Mouse (Mus musculus) 3T3-L1 (cell line): ENCODE measurements around the gene Tmem251.

Source experiments
- DNase-seq: peaks from one replicate; pipeline ENCODE4 v3.0.0-alpha.2; 2015; ENCODE audit warnings: low read depth, low spot score

Tmem251 gene

DNA sequence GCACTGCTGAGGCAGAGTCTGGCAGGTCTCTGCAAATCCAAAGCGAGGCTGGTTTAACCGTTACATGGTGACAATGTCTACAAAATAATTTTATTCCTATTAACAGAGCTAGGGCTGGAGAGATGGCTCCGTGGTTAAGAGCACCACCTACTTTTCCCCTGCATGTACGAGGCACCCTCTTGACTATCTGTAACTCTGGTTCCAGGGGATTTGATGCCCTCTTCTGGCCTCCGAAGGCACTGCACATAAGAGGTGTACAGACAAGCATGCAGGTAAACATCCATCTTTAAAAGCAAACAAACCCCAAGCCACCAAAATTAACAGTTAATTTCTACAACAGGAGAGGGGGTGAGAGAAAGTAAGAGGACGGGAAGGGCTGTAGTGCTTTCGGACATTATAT, 12.7 kb downstream of the Tmem251 start:
- DNase-seq, result peak; percentile 61

DNA sequence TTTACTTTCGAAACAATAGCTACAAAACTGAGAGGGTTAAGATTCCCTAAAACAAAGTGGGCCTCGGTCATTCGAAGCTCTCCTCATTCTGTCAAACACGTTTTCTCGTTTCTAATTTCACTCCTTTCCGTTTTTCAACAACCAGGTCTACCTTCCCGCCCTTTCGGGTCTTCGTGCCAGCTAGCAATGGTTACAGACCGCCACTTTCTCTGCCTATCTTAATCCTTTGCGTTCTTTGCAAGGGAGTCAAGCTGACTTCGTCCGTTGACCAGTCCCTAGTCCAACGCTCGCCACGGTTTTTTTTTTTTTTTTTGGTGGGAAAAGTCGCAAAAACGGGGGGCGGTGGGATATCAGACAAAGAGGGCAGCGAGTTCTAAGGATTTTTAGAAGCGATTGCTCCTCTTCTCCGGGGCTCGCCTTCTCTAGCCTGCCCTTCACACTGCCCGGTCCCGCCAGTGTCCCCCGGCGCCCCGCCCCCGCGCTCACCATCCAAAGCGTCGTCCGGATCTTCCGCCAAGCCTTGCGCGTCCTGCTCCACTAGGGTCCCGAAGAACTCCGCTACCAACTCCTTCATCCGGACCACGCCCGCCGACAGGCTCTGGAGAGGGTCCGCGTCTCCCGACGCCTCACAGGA, 13.6 kb downstream of the Tmem251 start:
- peak; percentile 40 for DNase-seq

DNA sequence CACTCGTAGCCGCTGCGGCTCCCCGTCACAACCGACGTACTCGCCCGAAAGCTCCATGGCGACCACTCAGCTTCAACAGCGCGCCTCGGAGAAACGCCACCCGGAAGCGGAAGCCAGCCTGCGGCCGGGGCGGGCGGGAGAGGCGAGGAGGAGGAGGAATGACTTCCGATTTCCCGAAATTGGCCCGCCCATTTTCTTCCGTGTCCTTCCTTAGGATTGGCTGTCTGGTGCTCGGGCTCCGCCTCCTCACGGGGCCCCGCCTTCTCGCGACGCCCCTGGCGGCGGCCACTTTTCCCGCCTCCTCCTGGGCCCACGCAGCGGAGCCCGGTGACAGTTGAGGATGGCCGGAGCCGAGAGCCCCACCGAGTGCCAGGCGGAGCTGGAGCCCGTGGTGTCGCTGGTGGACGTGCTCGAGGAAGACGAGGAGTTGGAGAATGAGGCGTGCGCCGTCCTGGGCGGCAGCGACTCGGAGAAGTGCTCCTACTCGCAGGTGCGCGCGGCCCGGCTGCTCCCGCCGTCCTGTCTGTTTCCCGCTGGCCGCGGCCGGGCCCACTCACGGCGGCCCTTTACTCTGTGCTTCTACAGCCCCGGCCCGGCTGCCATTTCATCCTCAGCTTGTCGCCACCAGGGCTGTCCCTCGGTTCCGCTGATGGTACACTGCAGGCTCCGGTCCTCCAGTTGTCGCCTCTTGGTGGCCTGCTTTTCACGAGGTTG, 14.3 kb downstream of the Tmem251 start, which contains the start of the genes Gm28051, Gon7 and Ubr7:
TSS of gene Gm28051 (minus strand) at position 77 of the 714 bp plus-strand sequence.
TSS of gene Gon7 (minus strand) at position 115 of the 714 bp plus-strand sequence.
TSS of gene Ubr7 (plus strand) at position 279 of the 714 bp plus-strand sequence.
- peak; percentile 97 for DNase-seq

DNA sequence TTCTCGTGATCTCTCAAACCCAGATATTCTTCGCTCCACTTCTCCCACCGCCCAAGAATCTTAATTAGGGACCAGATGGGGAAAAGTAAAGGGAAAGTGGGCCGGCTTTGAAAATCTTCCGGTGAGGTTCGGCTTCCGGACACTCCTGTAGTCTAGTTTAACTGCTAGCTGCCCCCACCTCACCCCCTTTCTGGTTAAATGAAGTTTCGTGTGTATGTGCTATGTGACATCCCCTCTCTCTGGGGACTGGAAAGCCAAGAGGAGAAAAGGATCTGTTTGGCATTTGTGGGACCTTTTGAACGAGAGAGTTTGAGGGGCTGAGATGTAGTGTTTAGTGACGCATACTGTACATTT, 14.8 kb downstream of the Tmem251 start, which contains the start of gene Gm20604:
TSS of gene Gm20604 (minus strand) at position 270 of the 354 bp plus-strand sequence.
- peak; percentile 20 for DNase-seq

DNA sequence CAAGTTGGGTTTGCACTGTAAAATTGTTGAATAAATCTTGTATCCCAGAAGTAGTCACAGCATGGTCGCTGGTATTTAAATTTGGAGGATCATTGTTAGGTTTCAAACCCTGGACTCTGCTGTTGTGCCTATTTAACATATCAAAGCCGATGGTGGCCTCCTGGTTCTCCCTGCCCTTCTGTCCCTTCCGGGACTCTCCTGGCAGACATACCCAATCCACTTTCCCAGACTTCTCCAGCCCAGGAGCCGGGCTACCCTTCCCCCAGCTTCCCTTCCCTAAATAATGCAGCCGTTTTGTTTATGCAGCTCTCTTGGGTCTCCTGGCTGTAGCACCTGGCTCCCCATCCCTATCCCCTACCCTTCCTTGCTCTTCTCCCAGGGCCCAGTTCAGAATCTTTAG, 15.4 kb downstream of the Tmem251 start:
- DNase-seq, result peak; percentile 10

DNA sequence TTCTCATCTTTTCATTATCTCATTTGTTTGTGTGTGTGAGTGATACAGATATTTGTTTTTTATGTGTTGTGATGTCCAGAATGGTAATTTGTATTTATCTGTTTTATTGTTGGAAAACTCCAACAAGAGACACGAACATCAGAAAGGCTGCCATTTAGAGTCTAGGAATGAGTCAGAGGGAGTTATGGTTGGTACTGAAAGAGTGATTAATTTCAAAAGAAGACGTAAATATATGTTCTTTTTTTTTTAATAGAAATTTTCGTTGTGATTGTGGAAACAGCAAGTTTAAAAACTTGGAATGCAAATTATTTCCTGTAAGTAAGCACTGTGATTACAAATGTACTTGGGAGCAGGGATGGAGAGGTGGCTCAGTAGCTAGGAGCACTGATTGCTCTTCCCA, 18.1 kb downstream of the Tmem251 start:
- no peak for DNase-seq

DNA sequence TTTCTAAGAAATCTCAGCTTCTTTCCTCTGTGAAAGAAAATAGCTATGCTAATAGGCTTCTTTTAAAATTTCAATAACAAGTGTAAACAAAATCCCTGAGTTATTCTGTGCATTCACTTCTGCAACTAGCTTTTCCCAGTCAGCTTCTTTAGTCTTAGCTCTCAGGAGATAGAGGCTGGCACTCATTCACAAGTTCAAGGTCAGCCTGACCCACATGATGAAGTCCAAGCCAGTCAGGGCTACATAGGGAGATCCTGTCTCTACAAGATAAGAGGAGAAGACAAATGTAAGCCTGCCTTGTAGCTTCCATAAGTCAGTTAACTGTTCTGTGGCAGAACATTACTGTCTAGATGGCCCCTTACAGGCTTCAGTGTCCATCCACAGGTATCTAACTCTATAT, 20.1 kb downstream of the Tmem251 start:
- DNase-seq, result no peak

DNA sequence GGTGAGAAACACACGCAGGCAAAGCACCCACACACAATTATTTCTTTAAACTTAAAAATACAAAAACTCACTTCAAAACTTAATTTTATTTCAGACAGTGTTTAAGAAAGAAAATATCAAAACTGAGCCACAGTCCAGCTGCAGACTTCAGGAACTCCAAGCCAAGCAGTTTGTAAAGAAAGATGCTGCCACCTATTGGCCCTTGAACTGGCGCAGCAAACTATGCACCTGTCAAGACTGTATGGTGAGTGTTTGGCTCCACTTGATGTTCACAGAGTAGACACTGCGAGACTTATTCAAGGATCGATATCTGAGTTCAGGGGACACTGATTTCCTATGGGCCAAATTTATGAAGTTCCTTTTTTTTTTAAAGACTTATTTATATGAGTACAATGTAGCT, 25.4 kb downstream of the Tmem251 start:
- peak; percentile 9 for DNase-seq

DNA sequence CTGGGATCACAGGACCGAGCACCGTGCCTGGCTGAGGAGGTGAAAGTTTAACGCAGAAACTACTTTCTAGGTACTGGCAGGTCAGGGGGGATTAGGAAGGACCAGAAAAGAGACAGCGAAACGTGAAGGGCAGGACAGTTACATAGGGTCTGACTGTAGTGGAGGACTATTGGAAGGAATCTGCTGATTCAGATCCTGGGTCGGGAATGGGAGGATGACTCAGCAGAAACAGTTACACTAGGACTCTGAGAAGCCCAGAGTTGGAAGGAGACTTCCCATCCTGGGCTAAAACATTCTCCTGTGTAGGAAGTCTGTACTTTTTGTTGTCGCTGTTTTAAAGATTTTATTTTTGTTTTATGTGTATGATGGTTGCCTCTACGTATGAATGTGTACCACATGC, 28.0 kb downstream of the Tmem251 start:
- peak; percentile 18 for DNase-seq

DNA sequence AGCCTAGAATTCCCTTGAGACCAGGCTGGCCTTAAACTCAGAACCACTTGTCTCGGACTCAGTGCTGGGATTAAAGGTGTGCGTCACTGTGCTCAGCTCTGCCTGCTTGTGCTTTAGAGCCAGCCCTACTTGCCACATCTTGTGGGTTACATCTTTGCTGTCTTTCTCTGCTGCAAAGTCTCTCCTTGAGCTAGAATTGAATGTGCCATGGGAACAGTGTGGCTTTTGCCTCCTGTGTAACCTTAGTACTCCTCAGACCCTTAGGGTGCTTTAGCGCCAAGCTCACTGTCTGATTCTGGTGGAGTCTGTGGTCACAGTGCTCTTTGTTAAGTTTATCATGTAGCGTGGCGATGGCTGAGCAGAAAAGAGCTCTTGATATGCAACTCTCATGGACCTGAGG, 29.1 kb downstream of the Tmem251 start:
- DNase-seq, result no peak

DNA sequence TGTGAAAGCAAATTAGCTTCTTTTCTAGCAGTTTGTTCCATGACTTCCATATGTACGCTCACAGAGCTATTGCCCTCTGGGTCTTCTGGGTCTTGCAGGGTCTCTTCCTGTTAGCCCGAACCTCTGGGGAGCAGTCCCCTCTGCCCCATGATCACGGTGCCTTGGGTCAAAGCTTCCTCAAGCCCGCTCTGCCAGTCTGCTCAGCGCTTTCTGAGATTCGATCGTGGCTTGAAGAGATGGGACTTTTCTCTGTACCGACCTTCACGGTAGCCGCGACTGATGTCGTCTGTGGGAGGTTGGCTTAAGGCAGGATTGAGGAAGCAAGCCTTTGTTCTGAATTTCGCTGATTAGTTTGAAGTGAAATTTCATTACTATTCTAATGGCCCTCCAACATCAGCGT, 32.5 kb downstream of the Tmem251 start:
- no peak for DNase-seq

DNA sequence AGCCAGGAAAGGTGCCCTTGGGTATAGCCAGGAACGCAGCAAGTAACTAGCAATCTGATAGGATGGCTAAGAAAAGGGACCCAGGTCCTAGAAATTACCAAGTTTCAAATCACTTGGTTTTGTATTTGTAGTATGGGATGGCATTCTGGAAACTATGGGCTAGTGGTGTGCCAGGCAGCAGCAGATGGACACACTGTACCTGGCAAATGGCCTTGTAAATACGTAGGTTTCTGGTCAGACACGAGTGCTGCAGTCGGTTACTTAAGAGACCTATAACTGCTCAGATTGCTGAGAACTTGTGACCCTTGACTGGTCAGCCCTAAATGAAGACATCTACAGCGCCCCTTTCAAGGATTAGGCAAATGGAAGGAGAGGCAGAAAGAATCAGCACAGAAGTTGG, 34.6 kb downstream of the Tmem251 start:
- DNase-seq, result no peak

DNA sequence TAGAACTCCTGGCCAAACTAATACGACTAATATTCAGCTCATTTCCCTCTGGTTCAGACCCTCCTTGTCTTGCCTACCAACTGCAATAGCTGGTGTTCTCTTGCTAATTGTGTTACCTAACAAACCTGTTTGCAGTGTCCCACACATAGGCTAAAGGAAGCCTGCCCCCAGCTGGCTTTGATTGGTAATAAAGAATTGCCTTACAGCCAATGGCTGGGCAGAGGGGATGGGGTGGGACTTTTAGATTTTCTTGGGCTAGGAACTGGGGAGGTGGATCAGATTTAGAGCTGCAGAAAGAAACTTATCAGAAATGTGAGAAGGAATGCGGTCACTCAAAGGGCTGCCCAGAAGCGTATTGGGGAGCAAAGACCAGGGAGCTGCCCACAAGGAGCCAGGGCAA, 35.9 kb downstream of the Tmem251 start:
- DNase-seq, result peak; percentile 18

DNA sequence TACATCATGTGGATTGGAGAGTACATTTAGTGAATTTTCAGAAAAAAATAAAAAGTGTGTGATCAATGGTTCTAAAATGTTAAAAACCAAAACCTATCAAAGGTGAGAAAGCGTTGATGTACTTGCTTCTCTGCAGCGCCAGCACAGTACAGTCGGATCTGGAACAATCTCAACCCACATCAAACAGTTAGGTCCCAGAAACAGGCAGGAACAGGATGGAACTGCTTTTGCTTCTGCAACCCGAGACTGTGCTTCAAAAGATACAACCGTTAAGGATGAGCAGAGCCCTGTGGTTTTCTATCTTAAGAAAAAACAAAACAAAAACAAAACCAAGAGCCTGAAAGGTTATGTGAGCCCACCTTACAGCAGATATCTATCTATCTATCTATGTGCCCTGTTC, 39.3 kb downstream of the Tmem251 start:
- no peak for DNase-seq

DNA sequence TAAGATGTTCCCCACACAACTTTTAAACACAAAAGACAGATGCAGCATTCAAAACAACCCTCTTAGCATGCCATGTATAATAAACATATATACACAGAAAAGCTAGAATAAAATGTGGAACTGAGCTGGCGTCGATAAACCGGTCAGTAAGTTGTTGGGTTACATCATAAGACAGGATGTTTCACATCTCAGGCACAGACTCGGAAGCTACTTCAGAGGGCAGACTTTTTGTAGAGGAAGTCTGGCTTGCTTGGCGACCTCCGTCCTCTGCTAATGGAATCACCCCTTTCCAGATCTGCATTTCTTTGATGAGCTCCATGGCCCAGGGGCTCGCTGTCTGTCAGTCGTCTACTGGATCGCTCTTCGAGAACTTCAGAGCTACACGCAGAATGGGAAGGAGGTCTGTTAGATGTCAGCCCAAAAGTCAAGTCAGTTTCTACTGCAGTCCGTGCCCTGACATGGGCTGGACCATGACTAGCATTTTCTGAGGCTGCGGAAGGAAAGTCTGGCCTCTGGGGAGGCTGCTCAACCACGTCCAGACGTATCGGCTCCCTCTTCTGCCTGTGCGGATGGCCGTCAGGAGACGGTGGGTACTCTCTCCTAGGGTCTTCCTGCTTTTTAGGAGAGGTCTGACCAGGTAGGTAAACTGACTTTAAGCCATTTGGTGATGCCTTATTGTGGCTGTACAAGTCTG, 41.5 kb downstream of the Tmem251 start:
- DNase-seq, result no peak

DNA sequence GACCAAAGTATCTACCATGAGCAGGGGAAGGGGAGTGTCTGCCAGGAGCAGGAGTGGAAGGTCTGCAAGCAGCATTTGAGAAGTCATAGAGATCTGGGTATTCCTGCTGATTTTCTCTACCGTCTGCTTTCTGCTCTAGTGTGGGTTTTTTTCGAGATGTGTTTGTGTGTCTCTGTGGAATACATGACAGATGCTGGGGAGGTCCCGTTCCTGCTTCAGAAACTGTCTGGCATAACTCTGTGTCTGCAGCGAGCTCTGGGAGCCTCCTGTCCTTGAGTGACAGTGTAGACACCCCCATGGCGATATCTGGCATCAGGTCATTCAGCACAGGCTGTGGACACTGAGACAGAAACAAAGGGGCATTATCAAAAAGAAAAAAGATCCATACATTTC, 42.0 kb downstream of the Tmem251 start:
- no peak for DNase-seq

DNA sequence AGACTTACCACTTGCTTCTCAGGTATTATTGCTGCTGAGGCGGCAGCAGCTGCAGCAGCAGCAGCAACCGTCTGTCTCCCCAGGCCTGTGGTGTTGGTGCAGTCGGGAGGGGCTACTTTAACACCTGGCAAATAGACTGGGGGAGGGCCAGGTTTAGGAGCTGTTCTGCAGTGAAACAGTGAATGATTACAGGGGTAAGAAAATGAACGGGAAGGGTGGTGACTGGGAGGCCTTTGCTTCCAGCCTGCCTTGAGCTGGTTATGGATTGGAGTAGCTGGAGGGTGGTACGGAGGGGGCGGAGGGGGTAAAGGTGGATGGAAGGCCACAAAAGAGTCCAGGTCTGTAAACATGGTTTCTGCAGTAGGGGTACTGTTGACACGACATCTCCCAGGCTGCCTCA, 44.4 kb downstream of the Tmem251 start:
- no peak for DNase-seq
